Mouse (Mus musculus) midbrain, embryonic 11.5 days (tissue): ENCODE results near the gene Hsp90aa1. TPM values are rescaled to one million over a fixed set of nuclear protein-coding genes. Genes with fewer than 3 reads are reported as not detected.

ENCODE experiments used
- ATAC-seq: fragments of 200-750 bp; cut with Nextera tagmentation; 2 replicates; pipeline ENCODE4 v1.8.0; 2017; ENCODE audit warnings: moderate TSS enrichment, moderate library complexity; ENCODE audit not compliant: low FRiP score
- DNase-seq: peaks from one replicate; pipeline ENCODE4 v3.0.0; 2015; ENCODE audit warnings: low spot score; ENCODE audit errors: missing footprints
- H3K27ac ChIP-seq: fragments of 300-500 bp; sonication (generic); 2 replicates; pipeline ENCODE4 v1.5.1; 2014; ENCODE audit warnings: low read depth, low read length
- H3K27me3 ChIP-seq: fragments of 300-500 bp; sonication (generic); 2 replicates; pipeline ENCODE4 v1.6.1; 2014; ENCODE audit warnings: mild to moderate bottlenecking, low read length, moderate library complexity, mixed read lengths; ENCODE audit not compliant: control insufficient read depth, insufficient read depth
- H3K36me3 ChIP-seq: fragments of 300-500 bp; sonication (generic); 2 replicates; pipeline ENCODE4 v1.6.1; 2014; ENCODE audit warnings: mild to moderate bottlenecking, low read length, moderate library complexity, mixed read lengths; ENCODE audit not compliant: control insufficient read depth, insufficient read depth
- H3K4me1 ChIP-seq: fragments of 300-500 bp; sonication (generic); 2 replicates; pipeline ENCODE4 v1.6.1; 2014; ENCODE audit warnings: low read length; ENCODE audit not compliant: control insufficient read depth, insufficient read depth
- H3K4me2 ChIP-seq: fragments of 300-500 bp; sonication (generic); 2 replicates; pipeline ENCODE4 v1.6.1; 2014; ENCODE audit warnings: mild to moderate bottlenecking, moderate library complexity
- H3K4me3 ChIP-seq: fragments of 300-500 bp; sonication (generic); 2 replicates; pipeline ENCODE4 v1.5.1; 2014; ENCODE audit warnings: low read depth, low read length
- H3K9ac ChIP-seq: fragments of 300-500 bp; sonication (generic); 2 replicates; pipeline ENCODE4 v1.6.1; 2014; ENCODE audit warnings: low read length
- H3K9me3 ChIP-seq: fragments of 300-500 bp; sonication (generic); 2 replicates; pipeline ENCODE4 v1.6.1; 2016; ENCODE audit warnings: low read length; ENCODE audit not compliant: control insufficient read depth
- WGBS: fragments of 180-500 bp; shearing (Covaris S2); extraction: QIAGEN DNeasy Blood & Tissue Kit; methylation state at CpG from one replicate; pipeline ENCODE4 v1.1.7; 2014; 5-methylcytosine and 5-hydroxymethylcytosine counted together
- microRNA-seq: library from miRNA; unstranded; fragments of <30 nt; microRNA quantifications from one replicate; pipeline ENCODE4, GENCODE M21; 2017
- polyA plus RNA-seq: library from polyadenylated mRNA; unstranded; fragments of >200 nt; fragmentation: Nextera tagmentation; extraction: Ambion mirVana; gene quantifications from 2 replicates; pipeline ENCODE4 v1.2.1, GENCODE M21; 2014

Gene Hsp90aa1
- polyA plus RNA-seq, 1 experiment from 2014 or later, result 1,584 TPM

GRCm38 (mm10) chr12:110681191-110681590 is 21.3 kb downstream of the Hsp90aa1 start:
- no peak overlapping the region for H3K27ac ChIP-seq
- no peaks in the 10 kb centered on the region for H3K36me3 ChIP-seq
- no peak overlapping the region for H3K9ac ChIP-seq
- ATAC-seq (no peak), DNase-seq (no peak)
- no peaks in the 10 kb centered on the region for H3K4me1 ChIP-seq
- H3K4me2 ChIP-seq, result no peak overlapping the region
- WGBS, result 66% methylated on average over 7 of the region's 7 CpGs
- no peak overlapping the region for H3K4me3 ChIP-seq
- H3K9me3 ChIP-seq, result no peaks in the 10 kb centered on the region
- H3K27me3 ChIP-seq, result no peaks in the 10 kb centered on the region

GRCm38 (mm10) chr12:110674243-110674642 is 28.3 kb downstream of the Hsp90aa1 start:
- Histone ChIP-seq H3K4me2 (no peak overlapping the region), H3K27me3 (no peaks in the 10 kb centered on the region), H3K4me3 (no peak overlapping the region), H3K9me3 (no peaks in the 10 kb centered on the region), H3K27ac (no peak overlapping the region), H3K36me3 (no peaks in the 10 kb centered on the region), H3K4me1 (no peaks in the 10 kb centered on the region), H3K9ac (no peak overlapping the region)
- ATAC-seq, result no peak
- DNase-seq, result peak; percentile 86
- 50% methylated on average over 5 of the region's 5 CpGs for WGBS

- H3K9ac ChIP-seq, result no peak overlapping the region
- H3K9me3 ChIP-seq, result no peaks in the 10 kb centered on the region
- no peak overlapping the region for H3K27ac ChIP-seq
- H3K36me3 ChIP-seq, result peaks cover 47% of the 10 kb centered on the region
- H3K4me3 ChIP-seq, result no peak overlapping the region
- DNase-seq, result no peak
- no peaks in the 10 kb centered on the region for H3K27me3 ChIP-seq
- no peaks in the 10 kb centered on the region for H3K4me1 ChIP-seq
- WGBS, result 89% methylated on average over 13 of the region's 13 CpGs
- ATAC-seq, result no peak
- no peak overlapping the region for H3K4me2 ChIP-seq
Measured at GRCm38 (mm10) chr12:110667466-110668077, 35.0 kb downstream of the Hsp90aa1 start.

GRCm38 (mm10) chr12:110661746-110662145 is 40.8 kb downstream of the Hsp90aa1 start:
- WGBS, result 93% methylated on average over 14 of the region's 14 CpGs
- ATAC-seq, result no peak
- no peak overlapping the region for H3K4me3 ChIP-seq

GRCm38 (mm10) chr12:110651464-110651863 is 51.1 kb downstream of the Hsp90aa1 start:
- no peak overlapping the region for H3K9ac ChIP-seq
- no peak for ATAC-seq
- peaks cover 69% of the 10 kb centered on the region for H3K36me3 ChIP-seq
- DNase-seq, result no peak
- WGBS, result 98% methylated on average over 17 of the region's 17 CpGs
- no peak overlapping the region for H3K4me3 ChIP-seq
- H3K9me3 ChIP-seq, result no peaks in the 10 kb centered on the region
- no peak overlapping the region for H3K4me2 ChIP-seq
- H3K4me1 ChIP-seq, result no peaks in the 10 kb centered on the region
- H3K27me3 ChIP-seq, result no peaks in the 10 kb centered on the region
- no peak overlapping the region for H3K27ac ChIP-seq

More at GRCm38 (mm10) chr12:110661746-110662145, 40.8 kb downstream of the Hsp90aa1 start:
- H3K4me1 ChIP-seq, result no peaks in the 10 kb centered on the region
- no peak overlapping the region for H3K9ac ChIP-seq
- H3K4me2 ChIP-seq, result no peak overlapping the region
- no peak overlapping the region for H3K27ac ChIP-seq
- no peaks in the 10 kb centered on the region for H3K9me3 ChIP-seq
- DNase-seq, result no peak
- H3K36me3 ChIP-seq, result peaks cover 73% of the 10 kb centered on the region
- no peaks in the 10 kb centered on the region for H3K27me3 ChIP-seq

GRCm38 (mm10) chr12:110650241-110650641 is 52.3 kb downstream of the Hsp90aa1 start:
- Histone ChIP-seq H3K9me3 (no peaks in the 10 kb centered on the region), H3K27ac (no peak overlapping the region), H3K36me3 (peaks cover 71% of the 10 kb centered on the region), H3K4me2 (no peak overlapping the region), H3K4me3 (no peak overlapping the region), H3K27me3 (no peaks in the 10 kb centered on the region), H3K9ac (no peak overlapping the region), H3K4me1 (no peaks in the 10 kb centered on the region)
- 85% methylated on average over 8 of the region's 8 CpGs for WGBS
- DNase-seq (no peak), ATAC-seq (no peak)

Small RNA genes within 50 kb of the gene (microRNA-seq; reads per million reads assigned to microRNA genes)
- gene Gm27299, result not detected

Other genes starting within 250 kb of the Hsp90aa1 start
- gene Dync1h1, start 101.3 kb downstream of the Hsp90aa1 start, polyA plus RNA-seq, result 74.9 and 83.1 TPM in 2 replicates
- 0.14 and 0.34 TPM in 2 replicates for gene 1700001K19Rik, start 20.1 kb downstream of the Hsp90aa1 start, polyA plus RNA-seq
- 22.9 and 24.7 TPM in 2 replicates for gene Wdr20, start 35.2 kb upstream of the Hsp90aa1 start, polyA plus RNA-seq
- 11.1 and 11.8 TPM in 2 replicates for gene Mok, start 138.2 kb upstream of the Hsp90aa1 start, polyA plus RNA-seq
- gene Zfp839, start 147.5 kb upstream of the Hsp90aa1 start, polyA plus RNA-seq, result 1.4 and 1.8 TPM in 2 replicates
- 77.4 and 83.2 TPM in 2 replicates for gene Cinp, start 186.4 kb upstream of the Hsp90aa1 start, polyA plus RNA-seq
- 4.1 and 4.2 TPM in 2 replicates for gene Tecpr2, start 186.5 kb upstream of the Hsp90aa1 start, polyA plus RNA-seq